Mouse (Mus musculus) left cerebral cortex, postnatal 4 days (tissue): ENCODE data around the gene Bub1. TPM values are rescaled to one million over a fixed set of nuclear protein-coding genes. Genes with fewer than 3 reads are reported as not detected.

Experiments used
- DNase-seq: peaks from one replicate; pipeline ENCODE4 v3.0.0-alpha.2; 2022
- intact Hi-C: fragments of 180-260 bp; cut with DNase I; formaldehyde crosslinking; loops from one replicate; pipeline ENCODE4 v1.15.1; 2025
- total RNA-seq, 2 experiments: library from RNA; stranded (reverse); gene quantifications; 2 replicates each; pipeline ENCODE4 v1.2.3; 2021

Gene Bub1
- total RNA-seq: 1 to 10 TPM; 3.9 to 5.5 TPM

DNA sequence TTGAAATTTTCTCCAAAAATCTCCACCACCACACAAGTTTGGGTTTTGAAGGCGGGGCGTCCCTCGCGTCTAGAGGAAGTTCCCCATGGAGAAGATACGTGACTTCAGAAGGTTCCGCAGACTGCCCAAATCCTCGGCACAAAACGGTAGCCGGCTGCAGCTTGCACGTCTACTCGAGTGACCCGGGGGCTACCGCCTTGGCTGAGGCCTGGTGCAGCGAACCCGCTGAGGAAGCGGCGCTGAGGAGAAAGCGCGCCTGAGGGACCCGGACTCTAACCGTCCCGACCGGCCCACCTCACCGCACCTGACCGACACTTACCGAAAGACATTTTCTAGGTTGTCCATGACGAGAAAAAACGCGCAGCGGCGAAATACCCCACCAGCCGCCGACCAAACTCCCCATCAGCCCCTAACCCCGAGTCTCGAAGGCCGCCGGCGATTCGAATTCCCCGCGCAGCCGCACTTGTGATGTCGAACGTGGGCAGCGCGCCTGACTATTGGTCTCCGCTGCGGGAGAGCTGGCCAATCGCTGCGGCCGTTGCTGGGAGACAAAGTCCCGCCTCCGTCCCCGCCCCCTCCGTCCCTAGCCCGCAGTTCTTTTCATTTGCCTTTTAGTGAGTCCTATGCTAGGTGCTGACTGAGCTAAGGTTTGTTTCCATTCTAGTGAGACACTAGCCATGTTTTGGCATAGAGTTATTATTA is at the start of gene Bub1:
TSS of gene Bub1 (minus strand) at position 465 of the 702 bp plus-strand sequence.
- intact Hi-C loops: no loop called here
- peak; percentile 98 for DNase-seq

DNA sequence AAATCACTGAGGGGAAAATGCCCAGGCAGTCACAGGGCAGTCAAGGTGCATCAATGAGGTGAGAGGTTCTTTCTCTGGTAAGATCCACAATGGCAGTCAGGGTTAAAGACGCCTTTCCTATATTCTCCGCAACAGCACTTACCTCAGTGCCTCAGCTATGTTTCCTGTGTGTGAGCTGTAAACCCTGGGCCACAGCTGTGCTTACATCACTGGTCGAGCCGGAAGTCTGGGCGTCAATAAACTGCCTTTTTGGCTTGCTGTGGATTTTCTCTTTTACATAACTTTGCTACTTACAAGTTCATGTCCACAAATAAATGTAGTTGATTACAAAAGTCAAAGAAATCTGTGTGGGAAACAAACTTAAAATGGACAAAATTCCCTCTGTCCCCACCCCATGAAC is 49.4 kb upstream of the Bub1 start:
- intact Hi-C loops: no loop called here
- DNase-seq: no peak

DNA sequence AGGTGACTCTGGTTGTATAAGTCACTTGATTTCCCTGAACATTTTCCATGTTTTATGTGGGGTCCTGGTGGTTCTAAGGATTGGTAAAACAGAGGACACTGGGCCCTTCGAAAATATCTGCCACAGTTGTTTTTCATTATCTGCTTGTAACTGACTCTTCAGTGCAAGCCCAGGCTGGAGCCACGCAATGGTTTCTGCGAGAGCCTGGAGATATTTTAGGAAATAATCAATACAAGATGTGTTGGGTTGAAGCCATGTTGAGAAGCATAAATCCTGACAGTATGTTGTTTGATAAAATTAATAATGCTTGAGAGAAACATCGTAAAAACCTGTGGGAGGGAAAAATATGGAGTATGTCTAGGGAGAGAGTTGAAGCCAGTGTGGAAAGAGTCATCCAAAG is 32.7 kb upstream of the Bub1 start:
- intact Hi-C loops: no loop called here
- no peak for DNase-seq

DNA sequence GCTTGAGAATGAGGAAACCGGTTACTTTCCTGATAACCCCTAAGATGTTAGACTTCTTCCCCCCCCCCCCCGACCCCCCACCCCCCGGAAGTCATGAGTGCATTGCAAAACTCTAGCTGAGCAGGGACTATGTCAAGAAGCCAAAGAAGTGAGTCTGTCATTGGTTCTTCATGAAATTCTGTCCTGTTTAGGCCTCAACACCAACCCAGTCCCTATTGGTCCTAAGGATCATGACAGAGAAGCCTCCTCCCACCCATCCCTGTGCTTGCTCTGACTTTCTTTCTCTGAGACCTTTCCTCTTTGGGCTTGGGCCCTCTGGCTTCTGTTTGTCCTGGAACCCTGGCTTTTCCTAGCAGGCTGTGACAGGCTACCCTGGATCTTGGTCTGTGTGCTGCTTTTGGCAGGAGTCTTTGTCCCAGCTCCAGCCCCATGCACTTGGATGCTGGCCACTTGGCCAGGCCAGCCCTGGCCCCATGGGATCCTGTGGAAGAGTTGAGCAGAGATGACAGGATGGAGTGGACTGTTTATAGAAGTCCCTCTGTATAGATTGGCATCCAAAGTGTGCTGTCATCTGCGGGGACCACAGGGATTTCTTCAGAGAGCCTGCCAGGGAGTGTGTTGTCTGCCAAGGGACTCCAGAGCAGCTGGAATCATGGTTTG is 22.8 kb upstream of the Bub1 start:
- intact Hi-C loops: no loop called here
- DNase-seq: peak; percentile 96

DNA sequence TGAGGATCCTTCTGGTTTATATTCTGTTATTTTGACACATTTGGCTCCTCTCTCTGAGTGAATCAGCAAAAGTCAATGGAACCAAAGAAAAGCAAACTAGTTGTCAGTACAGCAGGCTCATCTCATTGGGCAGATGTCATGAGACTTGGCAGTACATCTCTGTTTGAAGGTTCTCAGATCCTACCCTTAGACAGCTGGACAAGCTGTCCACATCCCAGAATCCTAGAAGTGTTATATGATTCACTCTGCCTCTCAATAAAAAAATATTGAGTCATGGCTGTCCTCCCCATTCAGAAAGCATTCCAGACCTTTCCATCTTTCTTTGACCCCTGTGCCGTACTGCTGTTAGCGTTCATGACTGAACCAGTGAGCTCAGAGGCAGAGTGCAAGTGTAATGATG is 18.7 kb upstream of the Bub1 start:
- DNase-seq: no peak
- intact Hi-C loops: no loop called here

DNA sequence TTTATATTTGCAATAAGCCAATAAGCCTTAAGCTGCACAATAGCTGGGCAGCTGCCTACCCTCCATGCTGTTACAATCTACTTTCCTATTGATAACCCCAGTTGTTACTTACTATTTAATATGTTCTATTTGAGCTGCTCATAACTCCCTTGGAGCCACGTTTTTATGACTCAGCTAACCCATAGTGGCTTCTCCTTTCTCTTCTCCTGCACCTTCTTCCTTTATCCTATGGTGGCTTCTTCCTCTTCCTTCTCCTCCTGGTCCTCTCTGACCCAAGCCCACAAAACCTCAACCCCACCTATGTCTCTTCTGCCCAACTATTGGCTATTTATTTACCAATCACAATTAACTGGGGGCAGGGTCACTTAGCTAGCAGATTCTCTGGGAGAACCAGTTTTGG is 14.9 kb upstream of the Bub1 start:
- intact Hi-C loops: loop anchor here (10.0 kb wide), 1 partner anchor 232 kb away; no protein-coding TSS in a partner anchor
- no peak for DNase-seq

DNA sequence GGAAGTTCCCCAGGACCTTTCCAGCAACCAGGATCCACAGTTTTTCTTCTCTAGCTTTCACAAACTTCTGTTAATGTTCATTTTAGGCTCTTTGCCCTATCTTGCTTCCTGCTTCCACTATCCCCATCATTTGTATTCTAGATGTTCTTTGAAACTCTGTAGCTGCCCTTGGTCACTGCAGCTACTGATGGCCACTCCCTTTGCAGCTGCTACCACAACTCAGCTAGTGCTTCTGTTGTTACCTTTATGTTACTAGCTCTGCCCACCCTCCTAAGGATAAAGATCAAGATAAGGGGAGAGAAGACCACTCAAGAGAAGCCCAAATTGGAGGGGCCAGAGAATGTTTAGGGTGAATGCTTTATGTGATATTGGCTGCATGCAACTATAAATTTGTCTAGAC is 14.3 kb upstream of the Bub1 start:
- intact Hi-C loops: loop anchor here (10.0 kb wide), 1 partner anchor 231 kb away; no protein-coding TSS in a partner anchor
- DNase-seq: no peak

DNA sequence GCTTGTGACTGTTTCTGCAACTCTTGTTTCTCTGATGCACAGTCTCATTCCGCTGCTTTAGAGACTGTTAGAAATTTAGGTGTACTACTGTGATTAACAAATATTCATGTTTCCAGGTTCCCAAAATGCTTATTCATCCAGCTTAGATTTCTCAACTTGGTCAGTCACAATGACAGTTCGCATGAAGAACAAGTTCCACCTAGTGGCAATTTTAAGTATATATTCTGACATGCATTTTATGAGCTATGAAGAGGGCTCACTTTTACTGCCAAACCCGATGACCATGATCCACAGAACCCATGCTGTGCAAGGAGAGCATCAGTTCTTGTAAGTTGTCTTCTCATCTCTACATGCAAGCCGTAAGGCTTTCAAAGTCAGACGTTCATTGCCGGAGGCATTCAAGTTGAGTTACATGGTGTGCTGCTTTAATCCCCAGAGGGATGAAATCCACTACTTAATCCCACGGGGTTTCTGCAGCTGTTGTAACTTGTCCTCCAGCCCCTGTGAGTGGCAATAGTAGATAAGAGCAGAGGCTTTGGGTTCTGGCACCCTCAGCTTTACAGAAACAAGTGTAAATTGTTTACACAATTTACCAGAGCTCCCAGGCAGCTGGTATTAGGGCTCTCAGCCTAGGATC is 13.8 kb upstream of the Bub1 start:
- intact Hi-C loops: loop anchor here (10.0 kb wide), 1 partner anchor 231 kb away; no protein-coding TSS in a partner anchor
- no peak for DNase-seq

DNA sequence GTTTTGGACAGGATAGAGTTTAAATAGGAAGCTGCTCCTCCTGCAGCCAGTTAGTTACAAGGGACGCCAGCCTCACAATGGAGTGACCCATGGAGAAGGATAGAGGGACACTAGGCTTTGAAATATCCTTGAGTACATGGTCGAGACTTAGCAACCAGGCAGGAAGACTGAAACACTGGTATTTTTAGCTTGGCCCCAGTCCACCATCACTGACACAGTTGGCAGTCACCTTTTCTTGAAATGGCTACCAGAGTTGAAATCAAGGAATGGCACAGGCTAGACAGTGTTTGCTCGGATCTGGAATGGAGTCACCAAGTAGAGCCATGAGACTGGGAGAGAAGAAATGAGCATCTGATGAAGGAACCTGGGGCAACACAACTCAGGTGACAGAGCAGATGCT is 10.8 kb upstream of the Bub1 start:
- intact Hi-C loops: loop anchor here (10.0 kb wide), 1 partner anchor 228 kb away; no protein-coding TSS in a partner anchor
- no peak for DNase-seq

DNA sequence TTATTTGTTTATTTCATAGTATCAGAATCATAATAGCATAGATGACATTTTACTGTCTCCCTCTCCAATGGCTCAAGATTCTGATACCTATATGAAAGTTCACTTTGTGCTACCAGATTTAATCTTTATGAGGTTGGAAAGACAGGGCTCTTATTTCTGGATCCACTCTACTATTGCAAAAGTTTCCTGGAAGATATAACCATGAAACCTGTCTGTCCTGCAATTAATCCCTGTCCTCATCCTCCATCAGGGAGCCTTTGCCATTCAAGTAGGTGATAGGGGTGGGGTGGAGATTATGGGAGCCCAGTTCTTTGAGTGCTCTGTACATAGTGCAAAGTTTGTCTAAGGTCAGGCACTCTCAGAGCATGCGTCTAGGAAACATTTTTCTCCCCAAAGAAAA is 9.7 kb upstream of the Bub1 start:
- intact Hi-C loops: loop anchor here (10.0 kb wide), 1 partner anchor 227 kb away; no protein-coding TSS in a partner anchor
- DNase-seq: no peak

DNA sequence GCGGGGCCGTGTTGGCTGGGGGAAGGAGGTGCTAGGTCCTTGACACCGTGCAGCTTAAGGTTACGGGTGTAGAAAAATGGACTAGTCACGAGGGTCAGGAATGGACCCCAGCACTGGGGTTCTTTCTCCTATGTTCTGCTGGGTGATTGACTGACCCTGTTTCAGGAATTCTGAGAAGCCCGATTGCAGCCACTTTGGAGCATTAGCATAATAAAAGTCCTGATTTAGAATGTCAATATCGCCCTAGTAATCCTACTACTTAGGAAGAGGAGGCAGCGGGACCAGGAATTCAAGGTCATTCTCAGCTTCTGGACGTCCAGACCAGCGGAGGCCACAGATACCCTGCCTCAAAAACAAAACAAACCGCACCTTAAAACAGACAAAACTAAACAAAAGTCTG is 7.8 kb upstream of the Bub1 start:
- intact Hi-C loops: no loop called here
- no peak for DNase-seq

DNA sequence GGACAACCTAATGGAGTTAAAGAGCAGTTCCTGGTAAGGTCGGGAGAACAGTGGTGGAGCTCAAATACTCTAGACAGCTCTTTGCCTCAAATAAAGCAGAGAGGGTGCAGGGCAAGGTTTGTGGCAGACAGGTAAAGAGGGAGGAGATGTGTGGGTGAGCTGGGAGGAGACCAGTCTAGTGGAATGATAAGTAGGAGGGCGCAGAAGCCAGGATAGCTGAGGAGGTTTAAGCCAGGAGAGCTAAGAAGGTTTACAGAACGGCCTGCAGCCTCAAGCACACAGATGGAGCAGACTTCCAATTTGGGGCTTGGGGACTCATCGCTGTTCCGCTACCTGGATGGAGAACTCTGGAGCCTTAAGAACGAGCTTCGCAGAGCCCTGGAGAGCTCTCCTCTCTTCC is 6.9 kb upstream of the Bub1 start, which contains the start of gene Acoxl:
TSS of gene Acoxl (plus strand) at position 301 of the 400 bp plus-strand sequence.
- intact Hi-C loops: no loop called here
- DNase-seq: no peak

DNA sequence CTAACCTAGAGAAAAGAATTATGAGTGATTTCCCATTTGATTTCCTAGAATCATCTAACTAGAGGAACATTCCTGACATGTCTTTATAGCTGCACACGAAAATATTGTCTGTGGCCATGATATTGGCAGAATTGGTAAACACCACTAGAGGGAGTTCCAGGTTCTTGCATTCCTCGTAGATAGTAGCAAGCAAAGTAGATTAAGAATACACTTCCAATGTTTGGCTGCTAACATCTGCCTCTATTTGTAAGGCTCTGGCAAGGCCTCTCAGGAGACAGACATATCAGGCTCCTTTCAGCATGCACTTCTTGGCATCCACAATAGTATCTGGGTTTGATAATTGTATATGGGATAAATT is 1.1 kb upstream of the Bub1 start:
- no peak for DNase-seq

DNA sequence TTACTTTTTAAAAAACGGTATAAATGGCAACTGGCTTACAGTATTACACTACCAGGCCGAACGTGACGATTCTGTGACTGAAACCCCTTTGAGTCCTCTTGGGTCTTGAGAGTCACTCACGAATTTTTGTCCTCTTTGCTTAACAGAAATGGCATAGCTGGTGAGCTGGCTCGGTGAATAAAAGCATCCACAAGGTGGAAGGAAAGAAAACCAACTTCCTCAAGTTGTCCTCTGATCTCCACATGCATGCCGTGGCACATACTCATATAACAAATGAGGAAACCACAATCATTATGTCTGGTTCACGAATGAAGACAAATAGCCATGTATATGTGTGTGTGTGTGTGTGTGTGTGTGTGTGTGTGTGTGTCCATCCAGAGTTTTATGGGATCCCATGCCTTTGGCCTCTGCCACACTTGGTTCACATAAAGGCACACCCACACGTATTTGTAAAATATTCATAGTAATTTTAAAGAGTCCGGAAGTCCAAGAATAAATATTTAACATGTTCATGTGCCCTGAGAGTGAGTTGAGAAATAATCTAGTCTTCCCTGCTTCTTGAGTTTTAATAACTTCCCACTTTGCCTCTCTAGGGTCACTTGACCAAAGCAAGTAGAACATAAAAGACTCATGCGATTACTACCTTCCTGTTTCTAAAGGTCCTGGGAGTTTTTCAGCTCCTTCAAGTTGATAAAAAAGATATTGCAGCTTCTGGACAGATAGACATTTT is 603 bp upstream of the Bub1 start:
- intact Hi-C loops: no loop called here

More for the DNA sequence above, 1.1 kb upstream of the Bub1 start:
- intact Hi-C loops: no loop called here

DNA sequence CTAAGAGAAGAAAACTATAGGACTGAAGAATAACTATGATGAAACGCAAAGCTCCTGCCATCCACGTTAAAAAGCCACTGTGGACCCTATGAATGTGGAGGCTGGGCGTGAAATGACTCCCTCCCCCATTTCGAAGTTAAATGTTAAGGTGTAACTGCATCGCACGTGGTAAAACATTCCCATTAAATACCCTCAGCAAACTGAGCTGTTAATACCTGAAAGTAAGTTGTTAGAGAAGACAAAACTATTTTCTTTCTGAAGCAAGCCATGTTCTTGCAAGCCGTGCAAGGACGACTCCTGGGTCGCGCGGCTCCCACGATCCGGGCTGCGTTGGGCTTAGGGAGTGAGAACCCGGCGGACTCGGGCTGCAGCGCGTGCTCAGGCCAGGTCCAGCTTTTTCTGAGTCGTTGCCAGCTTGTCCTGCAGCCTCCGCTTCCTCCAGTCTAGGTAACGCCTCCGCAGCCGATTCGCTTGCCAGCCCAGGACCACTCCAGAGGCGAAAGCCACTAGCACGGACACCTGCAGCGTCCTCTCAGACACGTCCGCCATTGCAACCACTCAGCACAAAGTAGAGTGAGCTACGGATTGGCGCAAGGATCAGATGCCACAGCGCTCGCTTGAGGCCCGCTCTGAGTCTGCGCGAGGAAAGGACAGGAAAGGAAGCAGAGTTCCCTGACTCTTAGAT is 39.6 kb downstream of the Bub1 start, which contains the start of gene Mtln:
TSS of gene Mtln (minus strand) at position 570 of the 685 bp plus-strand sequence.
- intact Hi-C loops: no loop called here
- DNase-seq: peak; percentile 92

More for the DNA sequence above, 603 bp upstream of the Bub1 start:
- DNase-seq: no peak

DNA sequence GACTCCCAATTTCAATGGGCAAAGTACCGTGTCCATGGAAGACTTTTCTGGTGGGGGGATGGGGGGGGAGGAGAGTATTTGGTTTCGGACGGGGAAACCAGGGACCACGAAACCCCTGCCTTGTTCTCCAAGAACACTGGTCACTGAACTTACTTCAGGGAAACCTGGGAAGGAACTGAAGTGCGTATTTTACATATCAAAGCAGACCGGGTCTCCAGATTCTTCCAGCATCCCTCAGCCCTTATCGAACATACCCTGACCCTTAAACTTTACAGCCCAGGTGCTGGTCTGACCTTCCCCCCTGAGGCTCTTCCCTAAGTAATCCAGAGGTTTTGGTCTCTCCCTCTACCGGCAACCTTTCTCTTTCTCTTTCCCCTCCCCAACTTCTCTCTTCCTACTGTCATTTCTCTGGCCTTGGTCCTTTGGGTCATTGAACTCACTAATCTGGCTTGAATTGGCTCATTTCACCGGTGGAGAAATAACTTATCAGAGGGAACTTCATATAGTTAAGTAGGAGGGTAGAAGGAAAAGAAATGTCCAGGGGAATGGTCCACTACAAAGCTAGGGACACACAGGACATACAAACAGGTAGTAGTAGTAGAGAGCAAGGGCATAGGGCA is 41.9 kb downstream of the Bub1 start:
- DNase-seq: no peak
- intact Hi-C loops: no loop called here

DNA sequence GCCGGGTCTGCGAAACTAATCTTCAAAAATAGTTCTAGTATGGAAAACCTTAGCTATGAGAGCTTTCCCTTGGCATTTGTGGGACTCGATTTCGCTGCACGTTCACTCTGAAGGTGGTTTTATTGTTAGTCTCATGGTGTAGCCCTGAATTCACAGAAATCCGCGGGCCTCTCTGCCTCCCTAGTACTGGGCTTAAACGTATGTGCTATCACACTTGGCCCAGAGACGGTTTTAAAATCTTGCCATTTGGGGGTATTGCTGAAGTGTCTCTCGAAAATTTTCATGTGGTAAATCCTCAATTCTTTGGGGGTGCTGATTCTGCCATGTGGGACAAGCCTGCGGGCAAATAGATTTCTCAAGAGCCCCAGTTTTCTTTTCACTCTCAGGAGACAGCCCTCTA is 42.5 kb downstream of the Bub1 start:
- intact Hi-C loops: no loop called here
- no peak for DNase-seq

DNA sequence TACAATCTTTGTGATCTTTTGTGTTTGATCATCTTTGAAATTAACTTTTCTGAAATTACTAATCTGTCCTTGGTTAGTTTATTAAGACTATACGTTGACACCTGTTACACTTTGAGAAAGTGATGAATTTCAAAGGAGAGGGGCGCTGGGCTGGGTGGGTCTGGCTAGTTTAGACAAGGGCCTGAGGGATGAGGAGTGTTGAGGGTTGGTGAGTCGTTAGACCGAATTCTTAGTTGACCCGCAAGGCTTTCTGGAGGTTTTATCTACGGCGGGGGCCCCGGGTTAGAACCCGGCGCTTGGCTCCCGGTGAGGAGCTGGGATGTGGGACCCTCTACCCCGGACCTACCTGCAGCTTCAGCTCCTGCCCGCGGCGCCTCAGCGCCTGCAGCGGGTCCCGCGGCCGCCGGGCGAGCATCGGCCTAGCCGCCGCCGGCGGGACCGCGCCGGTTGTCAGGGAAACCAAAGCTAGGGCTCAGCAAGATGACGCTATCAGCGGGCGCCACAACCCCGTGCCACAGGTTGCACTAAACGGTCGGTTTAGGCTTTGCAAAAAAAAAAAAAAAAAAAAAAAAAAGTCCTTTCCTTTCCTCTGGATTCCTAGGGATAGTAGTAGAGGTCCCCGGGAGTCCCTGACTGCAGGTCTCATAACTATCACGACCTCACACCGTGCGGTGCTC is 43.1 kb downstream of the Bub1 start, which contains the start of gene Nphp1:
TSS of gene Nphp1 (minus strand) at position 458 of the 677 bp plus-strand sequence.
- intact Hi-C loops: no loop called here
- DNase-seq: peak; percentile 87

DNA sequence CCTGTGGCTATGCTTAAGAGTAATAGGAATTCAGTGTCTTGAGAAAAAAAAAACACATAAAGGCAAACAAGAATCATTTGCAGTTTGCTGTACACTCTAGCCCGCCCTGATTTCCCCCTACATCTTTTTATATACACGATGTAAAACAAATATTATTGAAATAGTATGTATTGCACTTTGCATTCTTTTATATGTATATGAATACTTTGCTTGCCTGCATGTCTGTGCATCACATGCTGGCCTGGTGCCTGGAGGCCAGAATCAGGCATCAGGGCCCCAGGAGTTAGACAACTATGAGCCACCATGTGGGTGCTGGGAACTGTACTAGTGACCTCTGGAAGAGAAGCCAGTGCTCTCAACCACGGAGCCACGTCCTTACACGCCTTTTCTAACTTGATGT is 44.4 kb downstream of the Bub1 start:
- no peak for DNase-seq
- intact Hi-C loops: no loop called here
